Mouse (Mus musculus) midbrain, embryonic 14.5 days (tissue): ENCODE results near the gene Bcar1. TPM values are rescaled to one million over a fixed set of nuclear protein-coding genes. Genes with fewer than 3 reads are reported as not detected.

Experiments
- ATAC-seq: fragments of 200-750 bp; cut with Nextera tagmentation; 2 replicates; pipeline ENCODE4 v1.8.0; 2017; ENCODE audit warnings: moderate number of reproducible peaks, moderate library complexity; ENCODE audit not compliant: low FRiP score, low TSS enrichment
- DNase-seq: peaks from one replicate; pipeline ENCODE4 v3.0.0-alpha.2; 2015
- H3K27ac ChIP-seq: fragments of 300-500 bp; sonication (generic); replicated peaks from 2 replicates; pipeline ENCODE4 v1.5.1; 2014; ENCODE audit warnings: mild to moderate bottlenecking, low read depth, low read length, moderate library complexity
- H3K27me3 ChIP-seq: fragments of 300-500 bp; sonication (generic); 2 replicates; pipeline ENCODE4 v1.6.1; 2014; ENCODE audit warnings: low read length, control low read depth, mixed read lengths; ENCODE audit not compliant: control insufficient read depth, insufficient read depth
- H3K36me3 ChIP-seq: fragments of 300-500 bp; sonication (generic); 2 replicates; pipeline ENCODE4 v1.6.1; 2014; ENCODE audit warnings: low read length, control low read depth; ENCODE audit not compliant: control insufficient read depth, insufficient read depth
- H3K4me1 ChIP-seq: fragments of 300-500 bp; sonication (generic); 2 replicates; pipeline ENCODE4 v1.6.1; 2014; ENCODE audit warnings: mild to moderate bottlenecking, antibody characterized with exemption, low read length, control low read depth; ENCODE audit not compliant: control insufficient read depth, insufficient read depth
- H3K4me2 ChIP-seq: fragments of 300-500 bp; sonication (generic); 2 replicates; pipeline ENCODE4 v1.6.1; 2014; ENCODE audit warnings: mild to moderate bottlenecking, low read length, moderate library complexity
- H3K4me3 ChIP-seq: fragments of 300-500 bp; sonication (generic); replicated peaks from 2 replicates; pipeline ENCODE4 v1.5.1; 2014; ENCODE audit warnings: low read depth, low read length
- H3K9ac ChIP-seq: fragments of 300-500 bp; sonication (generic); replicated peaks from 2 replicates; pipeline ENCODE4 v1.6.1; 2014; ENCODE audit warnings: mild to moderate bottlenecking, low read length, moderate library complexity
- H3K9me3 ChIP-seq: fragments of 300-500 bp; sonication (generic); 2 replicates; pipeline ENCODE4 v1.6.1; 2016; ENCODE audit warnings: low read length, control low read depth, mixed read lengths; ENCODE audit not compliant: control insufficient read depth
- WGBS: fragments of 180-500 bp; shearing (Covaris S2); extraction: QIAGEN DNeasy Blood & Tissue Kit; methylation state at CpG from one replicate; pipeline ENCODE4 v1.1.7; 2014; 5-methylcytosine and 5-hydroxymethylcytosine counted together
- polyA plus RNA-seq: library from polyadenylated mRNA; unstranded; fragments of >200 nt; fragmentation: Nextera tagmentation; extraction: Ambion mirVana; gene quantifications from 2 replicates; pipeline ENCODE4 v1.2.1, GENCODE M21; 2014

Gene Bcar1
- polyA plus RNA-seq, 1 experiment from 2014 or later, result 52.7 TPM

DNA sequence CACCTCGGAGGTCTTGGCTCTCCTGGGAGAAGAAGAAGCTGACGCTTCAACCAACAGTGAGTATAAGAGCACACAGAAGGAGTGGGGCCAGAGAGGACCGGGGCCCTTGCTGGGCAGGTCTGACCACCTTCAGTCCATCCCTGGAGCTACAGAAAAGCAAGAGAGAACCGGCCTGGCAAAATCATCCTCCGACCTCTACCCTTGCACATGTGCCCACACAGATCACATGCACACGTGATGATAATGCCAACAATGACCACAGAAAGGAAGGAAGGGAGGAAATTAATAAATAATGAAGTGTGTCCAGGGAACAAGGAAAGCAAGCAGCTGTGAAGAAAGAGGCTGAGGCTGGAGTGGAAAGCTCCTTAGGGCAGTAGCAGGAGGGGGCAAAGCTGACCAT is 4.7 kb downstream of the Bcar1 start:
- H3K4me3 ChIP-seq, result no peak overlapping the region
- peak overlapping the region; percentile 30; the same call in 1 of the 2 replicates for H3K4me2 ChIP-seq
- H3K9ac ChIP-seq, result no peak overlapping the region
- H3K27ac ChIP-seq, result peak overlapping the region; percentile 60
- H3K36me3 ChIP-seq, result no peaks in the 10 kb centered on the region
- ATAC-seq (no peak), DNase-seq (no peak)
- 56% methylated on average over 6 of the region's 6 CpGs for WGBS
- no peaks in the 10 kb centered on the region for H3K27me3 ChIP-seq
- H3K4me1 ChIP-seq, result peaks cover 83% of the 10 kb centered on the region
- no peaks in the 10 kb centered on the region for H3K9me3 ChIP-seq

DNA sequence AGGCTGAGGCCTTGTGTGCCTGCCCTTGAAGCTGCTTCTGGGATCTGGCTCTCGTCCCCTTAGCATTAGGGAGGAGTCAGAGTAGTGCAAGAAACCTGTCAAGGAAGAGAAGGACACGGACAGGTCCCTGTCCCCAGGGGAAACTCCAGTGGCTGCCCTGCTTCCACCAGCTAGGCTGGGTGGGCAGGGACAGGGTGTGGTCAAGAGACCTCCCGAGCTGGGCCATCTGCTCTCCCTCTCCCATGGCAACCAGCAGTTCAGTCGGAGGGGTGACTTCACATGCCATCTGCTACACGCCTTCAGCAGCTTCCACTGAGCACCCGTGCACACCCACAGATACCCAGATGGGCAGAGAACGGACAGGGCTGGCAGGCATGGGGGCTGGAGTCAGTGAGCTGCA is 7.3 kb downstream of the Bcar1 start:
- Histone ChIP-seq H3K27ac (peak overlapping the region; percentile 49; the same call in 1 of the 2 replicates), H3K27me3 (no peaks in the 10 kb centered on the region), H3K9ac (0 out of 2 replicates have a peak overlapping the region, but pooled peaks have one; percentile 21), H3K4me3 (no peak overlapping the region), H3K36me3 (no peaks in the 10 kb centered on the region), H3K4me1 (peaks cover 85% of the 10 kb centered on the region), H3K9me3 (no peaks in the 10 kb centered on the region), H3K4me2 (no peak overlapping the region)
- DNase-seq (no peak), ATAC-seq (no peak)
- WGBS, result 20% methylated on average over 7 of the region's 7 CpGs

DNA sequence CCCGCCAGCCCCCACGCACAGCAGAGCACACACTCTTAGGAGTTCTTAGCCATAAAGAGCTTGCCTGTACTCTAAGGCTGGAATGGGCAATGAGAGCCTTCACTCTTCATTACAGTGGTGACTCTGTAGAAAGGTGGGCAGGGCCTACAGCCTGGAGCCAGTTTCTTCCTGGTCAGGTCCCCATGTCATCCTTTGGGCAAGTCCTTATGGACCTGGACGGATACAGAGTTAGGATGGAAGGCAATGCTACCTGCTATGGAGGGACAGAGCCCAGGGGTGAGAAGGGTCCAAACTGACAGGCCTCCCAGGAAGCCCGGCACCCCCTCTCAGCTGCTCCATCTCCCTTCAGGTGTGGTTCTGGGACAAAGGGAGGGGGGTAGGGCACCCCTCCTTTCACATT is 7.8 kb downstream of the Bcar1 start:
- H3K4me1 ChIP-seq, result peaks cover 85% of the 10 kb centered on the region
- 78% methylated on average over 4 of the region's 4 CpGs for WGBS
- DNase-seq (no peak), ATAC-seq (no peak)
- H3K36me3 ChIP-seq, result no peaks in the 10 kb centered on the region
- H3K9ac ChIP-seq, result no peak overlapping the region
- no peaks in the 10 kb centered on the region for H3K27me3 ChIP-seq
- peak overlapping the region; percentile 49; the same call in 1 of the 2 replicates for H3K27ac ChIP-seq
- peak overlapping the region; percentile 4; the same call in 1 of the 2 replicates for H3K4me2 ChIP-seq
- no peaks in the 10 kb centered on the region for H3K9me3 ChIP-seq
- no peak overlapping the region for H3K4me3 ChIP-seq

DNA sequence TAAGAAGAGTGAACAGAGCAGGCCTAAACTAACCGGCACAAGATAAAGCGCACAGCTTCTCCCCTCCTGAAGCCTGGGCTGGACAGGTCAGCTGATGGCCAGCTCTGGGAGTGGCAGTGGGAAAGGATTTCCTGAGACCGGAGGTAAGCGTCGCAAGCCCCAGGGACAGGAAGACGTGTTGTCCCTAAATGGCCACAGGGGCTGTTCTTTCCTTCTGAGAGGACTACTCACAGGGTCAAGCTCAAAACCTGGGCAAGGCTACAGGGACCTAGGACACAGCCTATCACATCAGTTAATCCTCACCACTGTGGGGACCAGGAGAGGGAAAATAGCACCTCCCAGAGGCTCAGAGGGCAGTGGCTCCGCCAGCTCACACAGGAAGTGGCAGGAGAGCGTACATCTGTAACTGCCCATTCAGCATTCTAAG is 8.3 kb downstream of the Bcar1 start:
- DNase-seq, result no peak
- no peak overlapping the region for H3K9ac ChIP-seq

DNA sequence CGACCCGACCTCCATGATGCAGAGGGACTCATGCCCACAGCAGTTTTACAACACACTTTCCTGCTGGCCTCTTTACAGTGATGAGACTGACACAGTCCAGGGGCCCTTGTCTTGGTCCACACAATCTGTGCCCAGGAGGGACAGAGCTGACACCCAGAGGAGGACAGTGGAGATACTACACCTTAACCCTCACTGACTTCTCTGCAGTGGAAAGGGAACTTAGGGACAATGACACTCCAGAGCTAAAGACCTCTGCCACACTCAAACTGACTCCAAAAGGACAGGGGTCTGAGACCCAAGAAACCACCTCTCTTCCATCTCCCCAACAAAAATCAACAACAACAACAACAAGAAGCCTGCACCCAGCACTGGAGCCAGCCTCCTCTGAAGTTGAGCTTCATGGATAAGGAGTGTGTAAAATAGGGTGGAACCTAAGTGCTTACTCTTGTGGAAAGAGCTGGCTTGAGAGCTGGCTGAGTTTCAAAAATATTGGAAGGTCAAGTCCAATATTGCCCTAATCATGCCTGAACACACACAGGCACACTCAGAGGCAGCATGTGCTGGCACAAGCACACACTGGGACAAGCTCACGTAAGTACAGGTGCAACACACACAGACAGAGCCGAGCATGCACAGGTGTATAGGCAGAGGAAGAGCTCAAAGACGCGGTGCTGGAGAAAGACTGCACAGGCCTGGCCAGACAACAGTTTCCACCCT is 9.2 kb downstream of the Bcar1 start:
- Histone ChIP-seq H3K4me2 (no peak overlapping the region), H3K9ac (no peak overlapping the region), H3K27me3 (no peaks in the 10 kb centered on the region), H3K27ac (0 out of 2 replicates have a peak overlapping the region, but pooled peaks have one; percentile 1), H3K4me3 (no peak overlapping the region), H3K36me3 (no peaks in the 10 kb centered on the region), H3K4me1 (peaks cover 78% of the 10 kb centered on the region), H3K9me3 (no peaks in the 10 kb centered on the region)
- ATAC-seq (no peak), DNase-seq (no peak)
- 55% methylated on average over 6 of the region's 6 CpGs for WGBS

More for the DNA sequence above, 8.3 kb downstream of the Bcar1 start:
- ATAC-seq, result no peak
- Histone ChIP-seq H3K27me3 (no peaks in the 10 kb centered on the region), H3K4me3 (no peak overlapping the region), H3K4me1 (peaks cover 83% of the 10 kb centered on the region), H3K27ac (no peak overlapping the region), H3K36me3 (no peaks in the 10 kb centered on the region), H3K4me2 (peak overlapping the region; percentile 4; the same call in 1 of the 2 replicates), H3K9me3 (no peaks in the 10 kb centered on the region)
- WGBS, result 68% methylated on average over 8 of the region's 8 CpGs

DNA sequence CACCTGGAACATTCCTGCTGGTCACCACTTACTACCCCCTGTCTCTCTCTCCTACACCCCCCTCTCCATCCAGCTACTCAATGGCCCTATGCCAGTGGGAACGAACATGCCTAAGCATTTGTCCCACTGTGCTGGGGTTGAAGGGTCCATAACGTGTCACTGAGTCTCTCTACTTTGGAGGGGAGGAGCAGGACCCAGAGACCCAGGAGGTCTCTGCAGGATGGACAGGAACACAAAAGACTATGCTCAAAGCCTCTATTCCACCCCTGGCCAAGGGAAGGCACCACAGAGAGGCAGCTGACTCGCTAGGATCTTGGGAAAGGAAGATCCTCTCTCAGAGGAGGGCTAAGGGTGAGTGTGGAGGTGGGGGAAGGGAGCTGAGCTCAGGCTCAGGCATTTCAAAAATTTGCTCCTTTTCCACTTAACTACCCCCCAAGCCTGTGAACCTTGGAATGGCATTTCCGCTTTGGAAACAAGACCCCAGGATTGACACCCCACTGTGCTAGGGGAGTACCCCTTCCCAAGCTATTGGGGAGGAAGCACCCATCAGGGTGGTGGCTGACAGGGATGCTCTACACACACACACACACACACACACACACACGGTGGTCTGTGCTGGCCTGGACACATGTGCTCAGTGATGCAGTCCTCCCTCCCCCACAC is 9.9 kb downstream of the Bcar1 start:
- Histone ChIP-seq H3K4me2 (no peak overlapping the region), H3K27me3 (no peaks in the 10 kb centered on the region), H3K9ac (0 out of 2 replicates have a peak overlapping the region, but pooled peaks have one; percentile 0), H3K27ac (peak overlapping the region; percentile 87; the same call in 1 of the 2 replicates), H3K36me3 (no peaks in the 10 kb centered on the region), H3K4me3 (no peak overlapping the region), H3K4me1 (peaks cover 72% of the 10 kb centered on the region), H3K9me3 (no peaks in the 10 kb centered on the region)
- no peak for DNase-seq
- 9% methylated on average over 5 of the region's 5 CpGs for WGBS
- ATAC-seq, result no peak

DNA sequence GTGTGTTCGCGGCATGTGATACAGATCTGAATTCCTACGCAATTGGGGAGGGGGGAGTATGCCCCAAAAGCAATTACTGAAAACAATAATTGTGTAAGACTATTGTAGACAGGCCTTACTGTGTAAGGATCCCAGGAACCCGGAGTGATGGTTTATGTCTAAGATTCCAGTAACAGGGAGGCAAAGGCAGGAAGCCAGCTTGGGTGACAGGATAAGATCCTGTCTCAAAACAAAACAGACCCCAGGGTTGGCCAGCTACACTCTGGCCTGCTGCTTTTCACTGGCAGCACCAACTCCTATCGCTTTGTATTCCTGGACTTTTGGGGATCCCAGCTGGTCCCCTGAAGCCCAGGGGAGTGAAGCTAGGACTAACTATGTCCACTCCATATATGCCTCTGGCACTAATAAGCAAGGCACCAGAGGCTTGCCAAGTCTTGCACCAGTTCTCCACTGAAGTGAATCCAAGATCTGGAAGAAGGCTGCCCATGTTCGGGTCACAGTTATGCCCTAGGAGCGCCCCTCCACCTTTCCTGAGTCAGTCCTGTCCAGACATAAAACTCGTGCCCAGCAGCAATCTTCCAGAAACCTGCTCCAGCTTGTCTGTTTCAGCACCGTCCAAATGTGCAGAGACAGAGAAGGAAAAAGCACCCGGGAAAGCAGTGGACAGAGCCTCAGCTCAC is 11.1 kb downstream of the Bcar1 start:
- Histone ChIP-seq H3K9me3 (no peaks in the 10 kb centered on the region), H3K27me3 (no peaks in the 10 kb centered on the region), H3K9ac (peak overlapping the region; percentile 84), H3K4me3 (peak overlapping the region; percentile 69), H3K36me3 (no peaks in the 10 kb centered on the region), H3K27ac (peak overlapping the region; percentile 87), H3K4me1 (peaks cover 73% of the 10 kb centered on the region), H3K4me2 (peak overlapping the region; percentile 81)
- ATAC-seq (peak; percentile 7; the same call in 1 of the 2 replicates), DNase-seq (no peak)
- 31% methylated on average over 10 of the region's 10 CpGs for WGBS

DNA sequence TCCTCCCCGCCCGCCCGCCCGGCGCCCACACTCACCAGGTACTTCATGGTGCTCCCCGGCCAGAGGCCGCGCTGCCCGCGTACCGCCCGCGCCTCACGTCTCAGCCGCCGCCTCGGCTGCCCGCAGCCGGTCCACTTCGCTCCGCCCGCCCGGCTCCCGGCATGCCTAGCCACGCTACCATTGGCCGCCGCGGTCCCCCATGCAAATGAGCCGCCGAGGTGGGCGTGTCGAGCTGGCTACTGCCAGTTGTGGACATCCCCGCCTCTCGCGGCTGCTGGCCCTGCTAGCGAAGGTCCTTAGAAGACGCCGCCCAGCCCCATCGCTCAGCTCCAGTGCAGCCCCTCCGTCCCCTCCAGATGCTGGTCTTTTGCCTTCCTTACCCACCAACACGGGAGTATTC is 11.6 kb downstream of the Bcar1 start:
- Histone ChIP-seq H3K9me3 (no peaks in the 10 kb centered on the region), H3K4me1 (peaks cover 67% of the 10 kb centered on the region), H3K9ac (peak overlapping the region; percentile 84), H3K36me3 (no peaks in the 10 kb centered on the region), H3K4me2 (peak overlapping the region; percentile 81), H3K4me3 (peak overlapping the region; percentile 69), H3K27ac (peak overlapping the region; percentile 87), H3K27me3 (no peaks in the 10 kb centered on the region)
- ATAC-seq, result peak; percentile 93
- 0% methylated on average over 35 of the region's 41 CpGs for WGBS
- DNase-seq, result peak; percentile 98
